Mouse (Mus musculus): ENCODE data around the gene Prkg1.
A peak's percentile ranks its signal among the peaks of the same experiment; 100 is the strongest.

DNA sequence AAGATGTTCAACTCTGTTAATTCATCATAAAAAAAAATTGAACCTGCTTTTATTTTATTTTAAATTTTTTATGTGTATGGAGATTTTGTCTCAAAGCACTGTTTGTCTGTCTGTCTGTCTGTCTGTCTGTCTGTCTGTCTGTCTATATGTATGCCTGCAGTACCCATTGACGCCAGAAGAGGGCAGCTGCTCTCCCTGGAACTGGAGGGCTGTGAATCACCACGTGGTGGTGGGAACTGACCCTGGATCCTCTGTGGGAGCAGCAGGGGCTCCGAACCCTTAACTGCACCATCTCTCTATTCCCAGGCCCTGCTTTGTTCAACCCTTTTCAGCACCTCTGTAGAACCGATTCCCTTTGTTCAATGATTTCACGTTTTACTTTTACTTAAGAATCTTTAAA, 338.7 kb downstream of the Prkg1 start:
- TF ChIP-seq CTCF (IDR thresholded peaks at IDR 0.05; ENCODE audit: borderline replicate concordance, insufficient read depth, low read depth, low read length) (0 out of 2 replicates have a peak, but pooled peaks have one; percentile 12), POLR2A (IDR thresholded peaks at IDR 0.05; ENCODE audit: borderline replicate concordance, insufficient read depth, low read length) (no peak)

Data from cerebellum, adult 2 months (tissue).